Mouse (Mus musculus): ENCODE data around the gene Rpl13a. TPM values are rescaled to one million over a fixed set of nuclear protein-coding genes. Genes with fewer than 3 reads are reported as not detected.
"Not testable (repeated sequence)": the region's sequence is repeated elsewhere in the genome, so short reads cannot be mapped to it uniquely, and the experiment has no call there.

Gene Rpl13a
- polyA plus RNA-seq, 1 experiment from 2014 or later, result 1,342 TPM

- H3K27ac ChIP-seq, result no peak overlapping the region
- WGBS, result 68% methylated on average over 8 of the region's 8 CpGs
- ATAC-seq (ENCODE audit: insufficient number of reproducible peaks, insufficient read depth, low FRiP score, low TSS enrichment), result no peak
- no peak overlapping the region for H3K4me3 ChIP-seq
- peaks cover 13% of the 10 kb centered on the region; the same call in 1 of the 2 replicates for H3K27me3 ChIP-seq
- H3K9ac ChIP-seq, result no peak overlapping the region
- peaks cover 14% of the 10 kb centered on the region; the same call in 1 of the 2 replicates for H3K4me1 ChIP-seq
- no peak overlapping the region for H3K4me2 ChIP-seq (replicated peaks)
- H3K36me3 ChIP-seq, result no peaks in the 10 kb centered on the region
- no peaks in the 10 kb centered on the region for H3K9me3 ChIP-seq
These were observed 5.0 kb upstream of the Rpl13a start for GRCm38 (mm10) chr7:45133446-45134159.

GRCm38 (mm10) chr7:45131850-45132249 is 3.3 kb upstream of the Rpl13a start:
- H3K36me3 ChIP-seq, result peaks cover 6% of the 10 kb centered on the region
- H3K4me2 ChIP-seq (replicated peaks), result no peak overlapping the region
- peaks cover 13% of the 10 kb centered on the region; the same call in 1 of the 2 replicates for H3K27me3 ChIP-seq
- H3K9me3 ChIP-seq, result no peaks in the 10 kb centered on the region
- no peak for ATAC-seq (ENCODE audit: insufficient number of reproducible peaks, insufficient read depth, low FRiP score, low TSS enrichment)
- H3K4me1 ChIP-seq, result peaks cover 20% of the 10 kb centered on the region
- no peak overlapping the region for H3K27ac ChIP-seq
- 77% methylated on average over 11 of the region's 11 CpGs for WGBS
- H3K4me3 ChIP-seq, result no peak overlapping the region
- no peak overlapping the region for H3K9ac ChIP-seq

- H3K4me1 ChIP-seq, result peaks cover 26% of the 10 kb centered on the region
- peak overlapping the region; percentile 62 for H3K4me2 ChIP-seq (replicated peaks)
- peak overlapping the region; percentile 91; the same call in 1 of the 2 replicates for H3K4me3 ChIP-seq
- peaks cover 24% of the 10 kb centered on the region for H3K36me3 ChIP-seq
- WGBS, result 51% methylated on average over 15 of the region's 15 CpGs
- ATAC-seq (ENCODE audit: insufficient number of reproducible peaks, insufficient read depth, low FRiP score, low TSS enrichment), result no peak
- H3K9ac ChIP-seq, result peak overlapping the region; percentile 60
- peak overlapping the region; percentile 92 for H3K27ac ChIP-seq
- no peaks in the 10 kb centered on the region for H3K9me3 ChIP-seq
- peaks cover 6% of the 10 kb centered on the region; the same call in 1 of the 2 replicates for H3K27me3 ChIP-seq
These were observed 1.4 kb upstream of the Rpl13a start for GRCm38 (mm10) chr7:45129776-45130512.

- under 1% methylated on average over 17 of the region's 17 CpGs for WGBS
- ATAC-seq (ENCODE audit: insufficient number of reproducible peaks, insufficient read depth, low FRiP score, low TSS enrichment), result no peak
These were observed 757 bp upstream of the Rpl13a start for GRCm38 (mm10) chr7:45129318-45129717.

GRCm38 (mm10) chr7:45127700-45128224 is 799 bp downstream of the Rpl13a start:
- Histone ChIP-seq H3K4me2 (replicated peaks) (peak overlapping the region; percentile 87), H3K36me3 (peaks cover 29% of the 10 kb centered on the region), H3K4me1 (peaks cover 31% of the 10 kb centered on the region), H3K27ac (peak overlapping the region; percentile 94), H3K4me3 (peak overlapping the region; percentile 91), H3K9ac (peak overlapping the region; percentile 99), H3K9me3 (no peaks in the 10 kb centered on the region), H3K27me3 (no peaks in the 10 kb centered on the region)
- WGBS, result under 1% methylated on average over 6 of the region's 6 CpGs
- ATAC-seq (ENCODE audit: insufficient number of reproducible peaks, insufficient read depth, low FRiP score, low TSS enrichment), result no peak

More at GRCm38 (mm10) chr7:45129318-45129717, 757 bp upstream of the Rpl13a start:
- Histone ChIP-seq H3K27me3 (peaks cover under 1% of the 10 kb centered on the region; the same call in 1 of the 2 replicates), H3K9ac (peak overlapping the region; percentile 60), H3K4me1 (peaks cover 26% of the 10 kb centered on the region), H3K4me3 (peak overlapping the region; percentile 91), H3K4me2 (replicated peaks) (peak overlapping the region; percentile 62), H3K9me3 (no peaks in the 10 kb centered on the region), H3K36me3 (peaks cover 24% of the 10 kb centered on the region), H3K27ac (peak overlapping the region; percentile 92)

GRCm38 (mm10) chr7:45126844-45127699 is 1.5 kb downstream of the Rpl13a start:
- Histone ChIP-seq H3K27ac (peak overlapping the region; percentile 94), H3K36me3 (peaks cover 36% of the 10 kb centered on the region), H3K9ac (peak overlapping the region; percentile 99), H3K4me3 (peak overlapping the region; percentile 91), H3K4me1 (peaks cover 36% of the 10 kb centered on the region), H3K4me2 (replicated peaks) (peak overlapping the region; percentile 87), H3K27me3 (no peaks in the 10 kb centered on the region), H3K9me3 (no peaks in the 10 kb centered on the region)
- 41% methylated on average over 21 of the region's 21 CpGs for WGBS
- no peak for ATAC-seq (ENCODE audit: insufficient number of reproducible peaks, insufficient read depth, low FRiP score, low TSS enrichment)

- H3K9me3 ChIP-seq, result no peaks in the 10 kb centered on the region
- H3K27ac ChIP-seq, result peak overlapping the region; percentile 94
- H3K4me3 ChIP-seq, result peak overlapping the region; percentile 91
- peak overlapping the region; percentile 99 for H3K9ac ChIP-seq
- no peak for ATAC-seq (ENCODE audit: insufficient number of reproducible peaks, insufficient read depth, low FRiP score, low TSS enrichment)
- H3K4me1 ChIP-seq, result peaks cover 43% of the 10 kb centered on the region
- peaks cover 43% of the 10 kb centered on the region for H3K36me3 ChIP-seq
- WGBS, result 74% methylated on average over 17 of the region's 17 CpGs
- no peaks in the 10 kb centered on the region for H3K27me3 ChIP-seq
- H3K4me2 ChIP-seq (replicated peaks), result peak overlapping the region; percentile 87
These were observed 2.3 kb downstream of the Rpl13a start for GRCm38 (mm10) chr7:45126147-45126843.

GRCm38 (mm10) chr7:45125649-45126048 is 2.9 kb downstream of the Rpl13a start:
- H3K4me1 ChIP-seq, result peaks cover 43% of the 10 kb centered on the region
- ATAC-seq (ENCODE audit: insufficient number of reproducible peaks, insufficient read depth, low FRiP score, low TSS enrichment); H3K27me3 ChIP-seq; H3K9me3 ChIP-seq; H3K9ac ChIP-seq: not testable (repeated sequence)
- 0 out of 2 replicates have a peak overlapping the region, but pooled peaks have one; percentile 6 for H3K4me2 ChIP-seq (replicated peaks)
- 0 out of 2 replicates have a peak overlapping the region, but pooled peaks have one; percentile 95 for H3K4me3 ChIP-seq
- WGBS, result 57% methylated on average over 5 of the region's 5 CpGs
- peaks cover 50% of the 10 kb centered on the region for H3K36me3 ChIP-seq
- H3K27ac ChIP-seq, result peak overlapping the region; percentile 94

GRCm38 (mm10) chr7:45125144-45125600 is 3.4 kb downstream of the Rpl13a start:
- Histone ChIP-seq H3K9ac (no peak overlapping the region), H3K27me3 (no peaks in the 10 kb centered on the region), H3K4me2 (replicated peaks) (peak overlapping the region; percentile 47), H3K4me1 (peaks cover 43% of the 10 kb centered on the region), H3K9me3 (no peaks in the 10 kb centered on the region), H3K36me3 (peaks cover 55% of the 10 kb centered on the region), H3K4me3 (peak overlapping the region; percentile 95; the same call in 1 of the 2 replicates), H3K27ac (peak overlapping the region; percentile 94)
- 18% methylated on average over 7 of the region's 7 CpGs for WGBS
- ATAC-seq (ENCODE audit: insufficient number of reproducible peaks, insufficient read depth, low FRiP score, low TSS enrichment), result no peak

- Histone ChIP-seq H3K27ac (peak within 1 kb of the TSS; percentile 94), H3K4me2 (replicated peaks) (peak within 1 kb of the TSS; percentile 62), H3K4me1 (peaks cover 38% of the 10 kb centered on the region), H3K9me3 (no peaks in the 10 kb centered on the region), H3K4me3 (peak within 1 kb of the TSS; percentile 95), H3K36me3 (peaks cover 61% of the 10 kb centered on the region), H3K27me3 (no peaks in the 10 kb centered on the region), H3K9ac (peak within 1 kb of the TSS; percentile 97)
- ATAC-seq (ENCODE audit: insufficient number of reproducible peaks, insufficient read depth, low FRiP score, low TSS enrichment), result peak; percentile 84
- WGBS, result under 1% methylated on average over 59 of the region's 59 CpGs
These were observed 4.1 kb downstream of the Rpl13a start, which contains the start of gene Rps11 for GRCm38 (mm10) chr7:45124224-45125143. Gene Rps11 (minus strand): TSS chr7:45124439.

All from embryonic facial prominence, embryonic 12.5 days (tissue).